Mouse (Mus musculus) stomach, postnatal 0 days (tissue): ENCODE data around the gene Sh3glb1. TPM values are rescaled to one million over a fixed set of nuclear protein-coding genes. Genes with fewer than 3 reads are reported as not detected.
"Not testable (repeated sequence)": the region's sequence is repeated elsewhere in the genome, so short reads cannot be mapped to it uniquely, and the experiment has no call there.

Experiments used
- ATAC-seq: fragments of 200-750 bp; cut with Nextera tagmentation; 2 replicates; pipeline ENCODE4 v1.8.0; 2017; ENCODE audit not compliant: low FRiP score, low TSS enrichment
- DNase-seq: peaks from one replicate; pipeline ENCODE4 v3.0.0-alpha.2; 2016; ENCODE audit warnings: low spot score
- H3K27ac ChIP-seq: fragments of 300-500 bp; sonication (generic); replicated peaks from 2 replicates; pipeline ENCODE4 v1.5.1; 2014; ENCODE audit warnings: mild to moderate bottlenecking, control low read depth
- H3K27me3 ChIP-seq: fragments of 300-500 bp; sonication (generic); 2 replicates; pipeline ENCODE4 v1.6.1; 2014; ENCODE audit warnings: low read length; ENCODE audit not compliant: control insufficient read depth, insufficient read depth
- H3K36me3 ChIP-seq: fragments of 300-500 bp; sonication (generic); 2 replicates; pipeline ENCODE4 v1.6.1; 2014; ENCODE audit warnings: low read length, mixed read lengths; ENCODE audit not compliant: control insufficient read depth, insufficient read depth
- H3K4me1 ChIP-seq: fragments of 300-500 bp; sonication (generic); replicated peaks from 2 replicates; pipeline ENCODE4 v1.6.1; 2014; ENCODE audit warnings: antibody characterized with exemption; ENCODE audit not compliant: control insufficient read depth, insufficient read depth
- H3K4me2 ChIP-seq: fragments of 300-500 bp; sonication (generic); replicated peaks from 2 replicates; pipeline ENCODE4 v1.6.1; 2014; ENCODE audit warnings: low read depth, mild to moderate bottlenecking, control low read depth, moderate library complexity
- H3K4me3 ChIP-seq: fragments of 300-500 bp; sonication (generic); 2 replicates; pipeline ENCODE4 v1.5.1; 2014; ENCODE audit warnings: low read depth, low read length, control low read depth
- H3K9ac ChIP-seq: fragments of 300-500 bp; sonication (generic); 2 replicates; pipeline ENCODE4 v1.6.1; 2014; ENCODE audit warnings: mild to moderate bottlenecking, low read length, control low read depth, mixed read lengths
- H3K9me3 ChIP-seq: fragments of 300-500 bp; sonication (generic); 2 replicates; pipeline ENCODE4 v1.6.1; 2016; ENCODE audit warnings: low read length; ENCODE audit not compliant: control insufficient read depth
- CTCF ChIP-seq: IDR thresholded peaks from 2 replicates; pipeline ENCODE4 v1.5.1; 2016; ENCODE audit warnings: antibody characterized with exemption, low read depth, mild to moderate bottlenecking, moderate library complexity
- EP300 ChIP-seq: optimal IDR thresholded peaks from 2 replicates; pipeline ENCODE3; 2016; ENCODE audit warnings: antibody characterized with exemption
- WGBS: fragments of 180-500 bp; shearing (Covaris S2); extraction: QIAGEN DNeasy Blood & Tissue Kit; methylation state at CpG from one replicate; pipeline ENCODE4 v1.1.7; 2014; 5-methylcytosine and 5-hydroxymethylcytosine counted together
- polyA plus RNA-seq: library from polyadenylated mRNA; unstranded; fragments of >200 nt; fragmentation: Nextera tagmentation; extraction: Ambion mirVana; gene quantifications from 2 replicates; pipeline ENCODE4 v1.2.1, GENCODE M21; 2015

Sh3glb1 gene
- polyA plus RNA-seq, 1 experiment from 2014 or later, result 130 TPM

DNA sequence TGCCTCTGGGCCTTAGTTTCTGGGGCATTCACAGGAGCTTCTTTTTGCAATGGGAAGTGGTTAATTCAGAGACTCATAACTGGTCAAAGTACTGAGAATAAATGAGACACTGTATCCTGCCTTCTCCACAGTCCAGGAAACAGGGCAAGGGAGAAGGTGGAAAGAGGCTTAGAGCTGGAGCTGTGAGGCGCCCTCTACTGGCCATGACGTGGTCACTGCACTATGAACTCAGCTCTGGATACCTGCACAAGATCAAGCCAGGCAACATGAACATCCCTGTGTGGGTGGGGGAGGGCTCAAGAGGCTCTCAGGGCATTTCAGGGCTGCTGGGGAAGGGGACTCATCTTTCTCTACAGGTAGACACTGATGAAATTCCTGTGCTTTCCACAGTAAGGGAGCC is 33.0 kb upstream of the Sh3glb1 start:
- 8% methylated on average over 2 of the region's 2 CpGs for WGBS
- no peak for ATAC-seq

DNA sequence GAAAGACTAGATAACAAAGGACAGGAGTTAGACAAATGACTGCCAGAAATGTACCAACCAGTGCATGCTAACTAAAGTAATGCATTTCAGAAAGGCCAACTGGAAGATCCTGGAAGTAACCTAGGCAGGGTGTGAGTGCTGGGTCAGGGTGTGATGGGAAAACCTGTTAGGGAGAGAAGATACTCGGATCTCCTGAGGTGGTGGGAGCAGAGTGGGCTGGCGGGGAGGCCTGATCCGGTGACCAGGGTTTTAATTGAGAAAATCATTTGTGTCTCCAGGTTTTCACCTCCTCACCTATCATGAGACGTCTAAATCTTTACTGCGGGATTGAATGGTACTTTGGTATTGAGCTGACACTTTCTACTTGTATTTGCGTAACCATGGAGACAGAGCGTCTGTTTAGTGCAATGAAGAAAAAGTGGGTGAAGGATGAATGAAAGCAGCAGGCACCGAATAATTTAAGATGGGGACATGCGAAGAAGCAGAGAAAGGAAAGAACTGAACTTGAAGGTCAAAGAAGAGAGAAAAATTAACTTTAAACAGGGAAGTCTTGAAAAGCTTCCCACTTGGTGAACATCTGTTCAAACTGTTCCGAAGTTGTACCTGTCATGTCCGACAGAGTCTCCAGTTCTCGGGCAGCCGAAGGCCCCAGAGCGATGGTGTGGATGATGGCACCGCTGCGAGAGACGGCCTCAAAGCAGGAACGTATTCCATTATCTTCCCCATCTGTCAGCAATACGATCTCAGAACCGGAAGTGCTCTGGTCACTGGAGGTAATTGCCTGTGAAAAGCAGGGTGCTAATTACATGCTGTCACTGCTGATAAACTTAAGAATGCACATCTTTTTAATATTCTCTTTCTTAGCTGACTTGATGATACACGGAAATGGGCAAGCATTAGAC is 29.2 kb upstream of the Sh3glb1 start:
- WGBS, result 57% methylated on average over 18 of the region's 21 CpGs
- H3K27me3 ChIP-seq, H3K9me3 ChIP-seq, H3K4me1 ChIP-seq, H3K9ac ChIP-seq, ATAC-seq, H3K27ac ChIP-seq, H3K36me3 ChIP-seq, DNase-seq, H3K4me3 ChIP-seq, H3K4me2 ChIP-seq: not testable (repeated sequence)

More for the DNA sequence above, 33.0 kb upstream of the Sh3glb1 start:
- H3K4me3 ChIP-seq, result no peak overlapping the region
- TF ChIP-seq CTCF (peak; percentile 71), EP300 (no peak)
- H3K4me2 ChIP-seq, result no peak overlapping the region
- no peaks in the 10 kb centered on the region for H3K27me3 ChIP-seq
- no peak overlapping the region for H3K9ac ChIP-seq
- H3K27ac ChIP-seq, result no peak overlapping the region
- no peaks in the 10 kb centered on the region for H3K36me3 ChIP-seq
- H3K9me3 ChIP-seq, result no peaks in the 10 kb centered on the region
- no peaks in the 10 kb centered on the region for H3K4me1 ChIP-seq
- peak; percentile 17 for DNase-seq

GRCm38 (mm10) chr3:144747706-144748105 is 27.6 kb upstream of the Sh3glb1 start:
- WGBS, result 29% methylated on average over 3 of the region's 3 CpGs
- not testable (repeated sequence) for H3K9me3 ChIP-seq, DNase-seq

DNA sequence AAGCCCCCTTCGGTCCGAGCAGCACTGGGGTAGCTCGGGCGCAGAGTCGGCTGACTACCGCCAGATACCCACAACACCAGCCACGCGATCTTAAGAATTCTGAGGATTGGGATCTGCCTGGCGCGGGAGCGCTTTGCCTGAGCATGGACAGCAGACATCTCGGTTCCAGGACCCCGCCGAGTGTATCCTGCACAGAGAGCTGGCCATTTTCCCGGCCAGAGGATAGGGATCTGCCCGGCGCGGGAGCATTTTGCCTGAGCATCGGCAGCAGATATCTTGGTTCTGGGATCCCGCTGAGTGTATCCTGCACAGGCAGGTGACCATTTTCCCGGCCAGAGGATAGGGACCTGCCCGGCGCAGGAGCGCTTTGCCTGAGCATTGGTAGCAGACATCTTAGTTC is 18.3 kb upstream of the Sh3glb1 start:
- not testable (repeated sequence) for H3K27me3 ChIP-seq, DNase-seq, H3K9me3 ChIP-seq, H3K27ac ChIP-seq, H3K4me3 ChIP-seq, ATAC-seq, H3K4me1 ChIP-seq, H3K4me2 ChIP-seq, H3K9ac ChIP-seq, H3K36me3 ChIP-seq
- WGBS, result 76% methylated on average over 24 of the region's 24 CpGs

More at GRCm38 (mm10) chr3:144747706-144748105, 27.6 kb upstream of the Sh3glb1 start:
- not testable (repeated sequence) for H3K4me1 ChIP-seq, H3K4me3 ChIP-seq, H3K4me2 ChIP-seq, H3K9ac ChIP-seq, H3K27ac ChIP-seq, H3K36me3 ChIP-seq, H3K27me3 ChIP-seq, ATAC-seq

GRCm38 (mm10) chr3:144736831-144737230 is 16.7 kb upstream of the Sh3glb1 start:
- Histone ChIP-seq H3K9me3 (no peaks in the 10 kb centered on the region), H3K27ac (no peak overlapping the region), H3K4me1 (no peaks in the 10 kb centered on the region), H3K27me3 (no peaks in the 10 kb centered on the region), H3K36me3 (no peaks in the 10 kb centered on the region), H3K4me3 (no peak overlapping the region), H3K9ac (no peak overlapping the region), H3K4me2 (no peak overlapping the region)
- DNase-seq (peak; percentile 42), ATAC-seq (no peak)
- peak; percentile 65 for TF ChIP-seq CTCF
- TF ChIP-seq EP300, result no peak
- 27% methylated on average over 9 of the region's 9 CpGs for WGBS

- WGBS, result 33% methylated on average over 4 of the region's 4 CpGs
- Histone ChIP-seq H3K36me3 (no peaks in the 10 kb centered on the region), H3K27ac (no peak overlapping the region), H3K27me3 (no peaks in the 10 kb centered on the region), H3K9ac (no peak overlapping the region), H3K4me2 (no peak overlapping the region), H3K4me3 (no peak overlapping the region), H3K4me1 (0 out of 2 replicates have a peak, but pooled peaks cover 2% of the 10 kb centered on the region), H3K9me3 (no peaks in the 10 kb centered on the region)
- TF ChIP-seq EP300 (no peak), CTCF (peak; percentile 81)
- ATAC-seq, result no peak
- DNase-seq, result peak; percentile 66
Observed at GRCm38 (mm10) chr3:144723455-144723854, 3.3 kb upstream of the Sh3glb1 start.

DNA sequence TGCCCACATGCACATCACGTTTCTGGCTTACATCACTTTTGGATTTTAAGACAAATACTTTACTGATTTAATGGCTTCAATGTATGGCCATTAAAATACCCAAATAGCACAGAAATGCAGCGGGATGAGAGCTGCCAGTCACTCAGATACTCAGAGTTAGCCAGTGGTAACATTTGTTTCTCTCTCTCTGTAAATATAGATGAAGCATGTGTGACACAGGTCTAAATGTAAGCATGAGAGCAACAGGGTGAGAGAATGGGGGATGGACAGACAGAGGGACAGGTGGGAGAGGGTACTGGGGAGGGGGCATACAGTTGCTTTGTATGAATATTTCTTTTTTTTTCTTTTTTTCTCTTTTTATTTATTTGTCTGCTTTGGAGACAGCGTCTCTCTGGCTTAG is 2.4 kb upstream of the Sh3glb1 start:
- DNase-seq, H3K4me2 ChIP-seq, H3K4me3 ChIP-seq, H3K27me3 ChIP-seq, ATAC-seq, H3K27ac ChIP-seq, H3K9me3 ChIP-seq, H3K4me1 ChIP-seq, H3K9ac ChIP-seq, H3K36me3 ChIP-seq: not testable (repeated sequence)
- 80% methylated on average over 3 of the region's 3 CpGs for WGBS
